Mouse (Mus musculus): Measurements from ENCODE around the gene Gdf15.

The Gdf15 gene

DNA sequence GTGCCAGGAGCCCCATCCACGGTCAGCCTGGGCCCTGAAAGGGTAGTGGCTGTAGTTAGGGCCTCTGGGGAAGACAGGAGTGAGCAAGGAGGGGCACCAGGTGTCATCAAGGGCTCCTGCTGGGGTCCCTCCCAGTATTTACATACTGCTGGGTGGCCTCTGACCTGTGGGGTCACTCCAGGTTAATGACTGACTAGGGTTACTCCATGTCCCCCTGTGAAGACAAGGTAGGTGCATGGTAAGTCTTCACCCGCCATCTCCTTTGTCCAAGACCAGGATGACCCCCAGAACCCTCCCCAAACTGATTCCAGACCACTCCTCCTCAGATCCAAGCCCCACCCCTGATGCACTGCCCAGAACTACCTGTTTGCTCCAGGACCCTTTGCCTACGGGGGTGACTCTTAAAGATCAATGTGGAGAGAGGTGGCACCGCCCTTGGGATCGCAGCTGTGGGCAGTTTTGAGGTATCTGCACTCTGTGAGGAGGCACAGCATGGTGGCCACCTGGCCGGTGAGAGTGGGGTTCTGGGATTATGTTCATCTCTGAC, at the start of gene Gdf15:
Gdf15 (minus strand) TSS at position 111 of the 547 bp plus-strand sequence.
- no peak for DNase-seq (ENCODE audit: low read depth)

GRCm38 (mm10) chr8:70681410-70681809, 49.2 kb upstream of the Gdf15 start:
- no peak for DNase-seq (ENCODE audit: low read depth)

GRCm38 (mm10) chr8:70680039-70680438, 47.8 kb upstream of the Gdf15 start:
- DNase-seq (ENCODE audit: low read depth), result no peak

GRCm38 (mm10) chr8:70679404-70679803, 47.1 kb upstream of the Gdf15 start:
- DNase-seq (ENCODE audit: low read depth), result no peak

- no peak for DNase-seq (ENCODE audit: low read depth)
Measured at GRCm38 (mm10) chr8:70678679-70679078, 46.4 kb upstream of the Gdf15 start.

DNA sequence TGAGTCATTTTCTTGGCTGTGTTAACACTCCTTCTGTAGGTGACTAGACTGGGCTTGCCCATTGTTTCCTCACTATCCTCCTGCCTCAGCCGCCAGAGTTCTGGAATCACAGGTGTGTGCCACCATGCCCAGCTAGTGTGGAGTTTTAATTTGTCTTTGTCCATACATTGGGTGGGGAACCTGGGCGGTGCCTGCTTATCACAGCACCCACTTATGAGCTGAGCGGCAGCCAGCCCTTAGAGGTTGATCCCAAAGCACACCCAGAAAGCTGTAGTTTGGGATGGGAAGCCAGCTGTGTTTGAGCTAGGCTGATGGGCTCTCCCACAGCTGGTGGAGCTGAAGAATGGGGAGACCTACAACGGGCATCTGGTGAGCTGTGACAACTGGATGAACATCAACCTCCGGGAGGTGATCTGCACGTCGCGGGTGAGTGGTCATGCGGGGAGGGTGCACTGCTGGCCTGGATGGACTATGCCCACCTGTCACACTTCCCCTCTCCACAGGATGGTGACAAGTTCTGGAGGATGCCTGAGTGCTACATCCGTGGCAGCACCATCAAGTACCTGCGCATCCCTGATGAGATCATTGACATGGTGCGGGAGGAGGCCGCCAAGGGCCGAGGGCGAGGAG, 45.3 kb upstream of the Gdf15 start:
- no peak for DNase-seq (ENCODE audit: low read depth)

DNA sequence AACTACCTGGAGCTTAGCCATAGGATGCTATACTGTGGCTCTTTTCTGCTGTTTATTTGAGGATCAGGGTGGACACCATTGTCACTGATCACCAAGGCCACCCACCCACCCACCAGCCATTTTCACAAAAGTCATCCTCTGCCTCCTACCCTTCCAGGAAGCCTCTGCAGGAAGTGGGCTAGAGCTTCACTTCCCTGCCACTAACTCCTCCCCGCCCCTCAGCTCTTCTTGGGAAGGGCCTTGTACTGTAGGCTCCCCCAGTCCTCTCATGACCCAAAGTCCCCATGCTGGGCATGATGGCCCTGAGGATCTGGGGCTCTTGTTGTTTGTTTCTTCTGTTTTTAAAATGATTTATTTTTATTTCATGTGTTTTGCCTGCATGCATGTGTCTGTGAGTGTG, 43.1 kb upstream of the Gdf15 start:
- no peak for DNase-seq (ENCODE audit: low read depth)

- DNase-seq (ENCODE audit: low read depth), result no peak
Measured at GRCm38 (mm10) chr8:70674716-70675115, 42.5 kb upstream of the Gdf15 start.

- no peak for DNase-seq (ENCODE audit: low read depth)
Measured at GRCm38 (mm10) chr8:70674109-70674508, 41.9 kb upstream of the Gdf15 start.

GRCm38 (mm10) chr8:70673079-70673856, 41.0 kb upstream of the Gdf15 start, which contains the start of gene Lsm4:
TSS of gene Lsm4 (plus strand) at chr8:70673248.
- DNase-seq (ENCODE audit: low read depth), result peak; percentile 97

- no peak for DNase-seq (ENCODE audit: low read depth)
Measured at GRCm38 (mm10) chr8:70672325-70673078, 40.2 kb upstream of the Gdf15 start.

DNA sequence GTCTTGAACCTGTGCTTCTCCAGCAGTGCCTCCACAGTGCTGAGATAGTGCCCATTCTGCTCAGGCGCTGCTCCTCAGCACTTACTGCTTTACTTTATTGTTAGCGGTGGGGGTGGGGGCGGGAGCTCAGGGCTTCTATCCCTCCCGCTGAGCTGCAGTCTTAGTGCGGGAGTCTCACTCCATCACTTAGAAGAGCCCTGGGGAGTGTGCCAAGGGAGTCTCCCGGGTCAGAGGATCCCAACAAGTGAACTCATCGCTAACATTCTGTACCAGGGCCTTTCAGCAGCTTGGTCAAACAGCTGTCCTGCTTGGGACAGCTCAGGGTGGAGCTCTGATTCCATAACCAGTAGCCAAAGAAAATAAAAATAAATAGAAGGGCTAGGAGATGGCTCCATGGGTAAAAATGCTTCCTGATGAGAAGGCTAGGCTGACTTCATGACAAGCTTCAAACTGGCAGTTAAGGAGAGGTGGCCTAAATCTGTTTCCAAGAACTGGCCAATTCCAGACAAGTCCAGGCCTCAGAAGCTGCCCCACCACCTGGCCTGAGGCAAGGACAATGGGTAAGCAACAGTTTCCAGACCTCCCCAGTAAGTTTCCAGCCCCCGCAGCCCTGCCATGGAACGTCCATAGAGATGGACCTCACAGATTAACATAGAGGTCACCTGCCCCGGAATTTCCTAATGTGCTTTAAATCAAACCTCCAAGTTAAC, 39.5 kb upstream of the Gdf15 start:
- DNase-seq (ENCODE audit: low read depth), result no peak

DNA sequence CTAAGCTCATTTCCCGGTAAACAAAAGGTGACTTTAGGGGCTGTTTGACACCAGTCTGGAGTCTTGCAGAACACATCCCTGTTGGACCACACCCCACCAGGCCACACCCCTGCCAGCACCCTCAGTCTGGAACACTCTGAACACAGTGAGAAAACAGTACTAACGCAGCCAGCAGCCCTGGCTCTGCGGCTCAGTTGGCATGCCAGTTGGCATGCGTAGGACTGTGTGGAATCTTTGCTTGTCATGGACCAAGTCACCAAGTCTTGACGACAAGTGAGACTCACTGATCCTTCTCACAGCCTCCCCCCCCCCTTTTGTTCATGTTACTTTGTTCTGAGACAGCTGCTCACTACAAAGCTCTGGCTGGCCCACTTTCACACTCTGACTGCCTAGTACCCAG, 34.8 kb upstream of the Gdf15 start:
- DNase-seq (ENCODE audit: low read depth), result no peak

DNA sequence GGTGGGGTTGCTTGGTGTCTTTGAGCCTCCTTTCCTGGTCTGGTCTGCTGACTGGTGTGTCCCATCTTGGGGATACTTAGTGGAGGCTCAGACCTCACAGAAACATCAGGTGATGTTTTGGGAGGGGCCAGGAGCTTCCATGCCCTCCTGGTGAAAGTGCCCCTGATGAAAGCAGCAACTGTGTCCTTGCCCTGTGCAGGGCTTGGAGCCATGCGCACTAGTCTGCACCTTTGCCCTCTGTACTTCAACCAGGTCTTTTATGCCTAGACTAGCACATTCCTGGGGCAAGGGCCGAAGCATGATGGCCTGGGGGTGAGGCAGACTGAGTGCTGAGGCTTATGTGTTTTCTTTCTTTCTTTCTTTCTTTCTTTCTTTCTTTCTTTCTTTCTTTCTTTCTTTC, 33.3 kb upstream of the Gdf15 start:
- no peak for DNase-seq (ENCODE audit: low read depth)

- DNase-seq (ENCODE audit: low read depth), result no peak
Measured at GRCm38 (mm10) chr8:70664631-70665030, 32.4 kb upstream of the Gdf15 start.

- DNase-seq (ENCODE audit: low read depth), result no peak
Measured at GRCm38 (mm10) chr8:70663691-70664090, 31.4 kb upstream of the Gdf15 start.

DNA sequence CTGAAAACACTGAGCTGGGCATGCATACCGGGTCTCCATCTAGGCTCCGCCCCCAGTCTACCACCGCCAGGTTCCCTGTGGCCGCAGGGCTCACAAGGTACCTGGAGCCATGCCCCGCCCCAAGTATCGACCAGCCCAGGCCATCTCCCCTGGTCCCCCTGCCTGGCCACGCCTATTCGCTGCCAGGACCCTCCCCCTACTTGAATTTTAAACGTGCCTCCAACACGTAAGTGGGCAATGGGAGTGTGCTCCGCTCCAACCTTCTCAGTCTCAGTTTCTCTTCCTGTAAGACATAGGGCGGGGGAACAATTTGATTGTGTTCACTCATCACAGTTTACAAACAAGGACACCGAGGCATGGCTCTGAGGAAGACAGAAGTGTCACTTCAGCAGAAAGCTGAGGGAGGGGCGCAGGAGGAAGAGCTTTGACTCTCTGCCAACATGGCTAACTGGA, 28.0 kb upstream of the Gdf15 start, which contains the start of gene Pgpep1:
Pgpep1 (minus strand) TSS at position 116 of the 453 bp plus-strand sequence.
- no peak for DNase-seq (ENCODE audit: low read depth)

DNA sequence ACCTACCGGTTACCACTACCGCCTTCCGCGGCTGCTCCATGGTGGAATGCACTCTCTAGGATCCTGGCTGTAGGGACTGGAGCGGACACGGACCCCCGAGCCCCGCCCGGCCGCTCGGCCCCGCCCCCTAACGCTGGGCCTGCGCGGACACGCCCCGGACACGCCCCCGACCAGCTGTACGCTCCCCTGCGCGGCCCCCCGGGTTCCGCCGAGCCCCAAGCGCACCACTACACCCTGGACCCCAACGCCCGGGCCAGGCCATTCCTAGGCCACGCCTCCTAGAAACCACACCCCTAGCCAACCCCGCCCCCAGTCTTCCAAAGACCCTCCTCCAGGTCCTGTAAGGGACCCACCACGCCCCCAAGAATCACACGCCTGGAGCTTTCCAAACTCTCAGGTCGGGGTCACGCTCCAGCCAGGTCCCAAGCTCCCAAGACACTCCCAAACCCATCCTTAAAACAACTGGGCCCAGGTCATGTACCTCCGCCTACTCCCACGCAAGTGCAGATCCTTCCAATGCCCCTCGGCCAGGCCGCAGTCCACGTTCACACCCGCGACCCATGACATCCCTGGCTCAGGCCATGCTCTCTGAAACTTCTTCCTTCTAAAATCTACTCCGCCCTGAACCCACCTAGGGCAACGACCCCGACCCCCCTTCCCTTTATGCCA, 27.5 kb upstream of the Gdf15 start:
- peak; percentile 83 for DNase-seq (ENCODE audit: low read depth)

DNA sequence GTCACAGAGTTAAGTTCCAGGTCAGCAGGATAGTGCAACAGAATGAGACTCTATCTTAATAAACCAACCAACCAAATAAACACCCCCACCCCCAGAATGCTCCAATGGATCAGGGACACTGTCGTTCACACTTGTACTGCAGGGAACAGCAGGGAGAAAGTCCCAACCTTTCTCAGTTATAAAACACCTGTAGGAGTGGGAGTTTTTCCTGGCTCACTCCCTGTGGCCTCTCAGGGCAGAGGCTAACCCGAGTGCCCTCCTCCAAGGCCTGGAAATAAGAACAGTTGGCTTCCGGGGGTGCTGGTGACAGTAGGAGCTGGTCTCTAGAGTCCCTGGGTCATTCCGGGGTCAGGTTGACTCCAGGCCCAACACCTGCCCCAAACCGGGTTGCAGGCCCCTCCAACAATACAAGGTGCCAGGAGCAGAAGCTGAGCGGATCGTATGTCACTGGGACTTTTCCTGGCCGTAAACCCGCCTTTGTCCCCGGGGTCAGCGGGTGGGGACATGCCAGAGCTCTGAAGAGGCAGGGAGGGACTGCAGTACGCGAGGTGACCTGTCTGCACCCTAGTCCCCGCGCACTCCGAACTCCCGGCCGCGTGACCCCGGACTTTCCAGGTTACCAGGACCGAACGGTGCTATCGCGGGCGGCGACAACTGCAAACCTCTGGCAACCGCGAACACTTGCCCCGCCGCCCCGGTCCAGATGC, 26.8 kb upstream of the Gdf15 start:
- no peak for DNase-seq (ENCODE audit: low read depth)

- DNase-seq (ENCODE audit: low read depth), result no peak
Measured at GRCm38 (mm10) chr8:70657739-70658138, 25.5 kb upstream of the Gdf15 start.

DNA sequence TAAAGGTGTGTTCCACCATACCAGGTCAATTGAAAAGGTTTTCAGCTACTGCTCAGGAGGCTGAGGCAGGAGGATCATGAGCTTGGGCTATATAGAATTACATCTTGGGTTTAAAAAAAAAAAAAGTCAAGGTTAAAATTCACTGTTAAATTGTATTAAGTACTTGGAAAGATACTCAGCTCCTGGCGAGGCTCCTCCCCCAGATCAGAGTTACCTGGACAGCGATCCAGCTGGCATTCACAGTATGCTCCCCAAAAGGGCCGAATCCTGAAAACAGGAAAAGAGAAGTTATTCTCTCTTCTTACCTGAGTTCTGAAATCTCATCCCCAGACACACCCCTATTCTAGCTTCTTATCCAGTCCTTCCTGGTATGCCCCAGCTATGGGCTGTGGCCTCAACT, 25.0 kb upstream of the Gdf15 start:
- no peak for DNase-seq (ENCODE audit: low read depth)

All from c-Kit-positive CD71-negative TER-119-negative erythroid progenitor cells, embryonic 14.5 days (primary cell).